In genomic region chr16:5255081-5255740, GRCm38 (mm10) we compare ENCODE assay signal across 8 mouse cellular contexts. TPM values are rescaled to one million over a fixed set of nuclear protein-coding genes. Genes with fewer than 3 reads are reported as not detected.
DNase-seq lines count a peak whose midpoint lies in the region; ATAC-seq and TF ChIP-seq lines count a peak whose summit lies in the region.

No protein-coding gene starts in this region.

- H3K27me3 ChIP-seq in liver, postnatal 0 days (ENCODE audit: insufficient read depth, low read length), result no peaks in the 10 kb centered on the region
- H3K27me3 ChIP-seq in stomach, postnatal 0 days (ENCODE audit: control insufficient read depth, insufficient read depth, low read length), result no peaks in the 10 kb centered on the region

- no peak for TF ChIP-seq CTCF in bone marrow, adult 2 months (IDR thresholded peaks at IDR 0.05; ENCODE audit: control insufficient read depth, insufficient read depth, low read length)
- no peak for TF ChIP-seq CTCF in liver, postnatal 0 days (IDR thresholded peaks at IDR 0.05; ENCODE audit: low read depth)
- TF ChIP-seq CTCF in stomach, postnatal 0 days (IDR thresholded peaks at IDR 0.05; ENCODE audit: low read depth), result no peak

- peak; percentile 12 for ATAC-seq in liver, postnatal 0 days
- ATAC-seq in stomach, postnatal 0 days (ENCODE audit: low FRiP score, low TSS enrichment), result no peak

- intact Hi-C loops in heart, postnatal 10 days (cut with DNase I), result loop anchor here (2.0 kb wide), 2 partner anchors 20 to 52 kb away; no protein-coding TSS in a partner anchor

- under 1% methylated on average over 27 of the region's 27 CpGs for WGBS in bone marrow, adult 2 months
- 1% methylated on average over 27 of the region's 27 CpGs for WGBS in liver, postnatal 0 days (ENCODE audit: insufficient replicate concordance)
- 1% methylated on average over 27 of the region's 27 CpGs for WGBS in stomach, postnatal 0 days

- no peak for TF ChIP-seq EP300 in liver, postnatal 0 days (IDR thresholded peaks at IDR 0.05; ENCODE audit: low read depth)
- no peak for TF ChIP-seq EP300 in stomach, postnatal 0 days (optimal IDR thresholded peaks at IDR 0.05)

- H3K4me1 ChIP-seq in bone marrow, adult 2 months (ENCODE audit: control insufficient read depth, insufficient read depth, low read length), result no peaks in the 10 kb centered on the region; the same call in 1 of the 2 replicates
- peaks cover 15% of the 10 kb centered on the region for H3K4me1 ChIP-seq in liver, postnatal 0 days (ENCODE audit: insufficient read depth)
- no peaks in the 10 kb centered on the region; the same call in 1 of the 2 replicates for H3K4me1 ChIP-seq in stomach, postnatal 0 days (replicated peaks; ENCODE audit: control insufficient read depth, insufficient read depth)

- H3K27ac ChIP-seq in bone marrow, adult 2 months (ENCODE audit: control insufficient read depth, insufficient read depth, low read depth, low read length, poor library complexity), result peak overlapping the region; percentile 39
- H3K27ac ChIP-seq in liver, postnatal 0 days (ENCODE audit: low read depth), result peak overlapping the region; percentile 64
- H3K27ac ChIP-seq in stomach, postnatal 0 days (replicated peaks), result peak overlapping the region; percentile 77

- TF ChIP-seq POLR2A in bone marrow, adult 2 months (IDR thresholded peaks at IDR 0.05; ENCODE audit: borderline replicate concordance, control insufficient read depth, low read depth, low read length), result no peak

- H3K36me3 ChIP-seq in liver, postnatal 0 days (replicated peaks; ENCODE audit: insufficient read depth, low read length), result peaks cover 9% of the 10 kb centered on the region; the same call in 1 of the 2 replicates
- no peaks in the 10 kb centered on the region for H3K36me3 ChIP-seq in stomach, postnatal 0 days (ENCODE audit: control insufficient read depth, insufficient read depth, low read length)

- DNase-seq in kidney, adult 18-20 months, result peak; percentile 20
- no peak for DNase-seq in kidney, postnatal 14 days
- DNase-seq in heart, postnatal 10 days, result peak; percentile 23
- DNase-seq in liver, postnatal 0 days, result no peak
- no peak for DNase-seq in stomach, postnatal 0 days (ENCODE audit: low spot score)
- DNase-seq in cerebellum, adult 9-11 months, result no peak
- no peak for DNase-seq in right cerebral cortex, postnatal 25 days

- peak overlapping the region; percentile 74 for H3K9ac ChIP-seq in liver, postnatal 0 days (replicated peaks)
- peak overlapping the region; percentile 84 for H3K9ac ChIP-seq in stomach, postnatal 0 days (ENCODE audit: low read length)

- peak overlapping the region; percentile 85 for H3K4me2 ChIP-seq in liver, postnatal 0 days (ENCODE audit: low read depth, low read length)
- peak overlapping the region; percentile 90 for H3K4me2 ChIP-seq in stomach, postnatal 0 days (replicated peaks; ENCODE audit: low read depth)

- no peaks in the 10 kb centered on the region for H3K9me3 ChIP-seq in liver, postnatal 0 days (ENCODE audit: low read length)
- H3K9me3 ChIP-seq in stomach, postnatal 0 days (ENCODE audit: control insufficient read depth, low read length), result no peaks in the 10 kb centered on the region

- peak overlapping the region; percentile 70 for H3K4me3 ChIP-seq in bone marrow, adult 2 months (replicated peaks; ENCODE audit: control insufficient read depth, low read depth, low read length)
- peak overlapping the region; percentile 71 for H3K4me3 ChIP-seq in liver, postnatal 0 days (ENCODE audit: low read depth, low read length)
- H3K4me3 ChIP-seq in stomach, postnatal 0 days (ENCODE audit: low read depth, low read length), result peak overlapping the region; percentile 68

RNA-seq across cellular contexts. Expression of gene Eef2kmt, which starts 0.6 kb away (rescaled TPM):
- 4.1 and 6.3 TPM in 2 replicates for polyA plus RNA-seq in bone marrow, adult 2 months (2011; ENCODE audit: insufficient read depth, insufficient read length, low replicate concordance, missing spikeins)
- total RNA-seq in heart, postnatal 10 days (2021), result 10 to 100 TPM; 11.7 to 13.3 TPM
- polyA plus RNA-seq in liver, postnatal 0 days (2015; fragmentation: Nextera tagmentation; extraction: Ambion mirVana), result 8.3 and 8.9 TPM in 2 replicates
- polyA plus RNA-seq in stomach, postnatal 0 days (2015; fragmentation: Nextera tagmentation; extraction: Ambion mirVana), result 28.5 and 29.1 TPM in 2 replicates

RNA-seq across cellular contexts. Expression of gene Alg1, which starts 21.8 kb away (rescaled TPM):
- 11.1 and 15.4 TPM in 2 replicates for polyA plus RNA-seq in bone marrow, adult 2 months (2011; ENCODE audit: insufficient read depth, insufficient read length, low replicate concordance, missing spikeins)
- total RNA-seq in heart, postnatal 10 days (2021), result 10 to 100 TPM; 16.3 to 17.8 TPM
- polyA plus RNA-seq in liver, postnatal 0 days (2015; fragmentation: Nextera tagmentation; extraction: Ambion mirVana), result 16.3 and 16.9 TPM in 2 replicates
- polyA plus RNA-seq in stomach, postnatal 0 days (2015; fragmentation: Nextera tagmentation; extraction: Ambion mirVana), result 23.0 and 23.4 TPM in 2 replicates

RNA-seq across cellular contexts. Expression of gene AU021092, which starts 33.1 kb away (rescaled TPM):
- not detected in 2 replicates for polyA plus RNA-seq in bone marrow, adult 2 months (2011; ENCODE audit: insufficient read depth, insufficient read length, low replicate concordance, missing spikeins)
- total RNA-seq in heart, postnatal 10 days (2021), result 10 to 100 TPM; 26.8 to 27.7 TPM
- polyA plus RNA-seq in liver, postnatal 0 days (2015; fragmentation: Nextera tagmentation; extraction: Ambion mirVana), result 1.8 and 2.4 TPM in 2 replicates
- polyA plus RNA-seq in stomach, postnatal 0 days (2015; fragmentation: Nextera tagmentation; extraction: Ambion mirVana), result 11.8 and 13.1 TPM in 2 replicates

RNA-seq across cellular contexts. Expression of gene Nagpa, which starts 51.4 kb away (rescaled TPM):
- 3.9 and 10.6 TPM in 2 replicates for polyA plus RNA-seq in bone marrow, adult 2 months (2011; ENCODE audit: insufficient read depth, insufficient read length, low replicate concordance, missing spikeins)
- total RNA-seq in heart, postnatal 10 days (2021), result 10 to 100 TPM in 1 of 2 experiments, 1 to 10 TPM in 1; 8.4 to 10.0 TPM
- polyA plus RNA-seq in liver, postnatal 0 days (2015; fragmentation: Nextera tagmentation; extraction: Ambion mirVana), result 7.3 and 7.7 TPM in 2 replicates
- polyA plus RNA-seq in stomach, postnatal 0 days (2015; fragmentation: Nextera tagmentation; extraction: Ambion mirVana), result 11.2 and 13.0 TPM in 2 replicates

Comparison
In these comparisons a context has a peak if more than half of its experiments do, and no peak if none do; other contexts are left out.
1. DNase-seq: peak in kidney, adult 18-20 months (single experiment) and heart, postnatal 10 days (2 of 2); none in kidney, postnatal 14 days (single experiment), liver, postnatal 0 days (single experiment), stomach, postnatal 0 days (single experiment), cerebellum, adult 9-11 months (single experiment) and right cerebral cortex, postnatal 25 days (single experiment).
2. Peak in every context shown above with its lines, with median percentiles within 50 percentile points of each other: H3K27ac ChIP-seq and H3K4me3 ChIP-seq.